Mouse (Mus musculus): ENCODE data around the gene Kansl2. TPM values are rescaled to one million over a fixed set of nuclear protein-coding genes. Genes with fewer than 3 reads are reported as not detected.

The Kansl2 gene
- polyA plus RNA-seq, 1 experiment from 2014 or later, result 142 TPM

- DNase-seq (ENCODE audit: low spot score) (no peak), ATAC-seq (ENCODE audit: insufficient read depth, low FRiP score, low TSS enrichment) (no peak)
- Histone ChIP-seq H3K4me2 (ENCODE audit: low read depth) (no peak overlapping the region), H3K9ac (ENCODE audit: low read length) (no peak overlapping the region), H3K36me3 (ENCODE audit: control insufficient read depth, insufficient read depth, low read length) (no peaks in the 10 kb centered on the region; the same call in 1 of the 2 replicates), H3K27me3 (ENCODE audit: control insufficient read depth, insufficient read depth, low read length) (no peaks in the 10 kb centered on the region), H3K27ac (ENCODE audit: low read depth, low read length) (no peak overlapping the region), H3K4me3 (ENCODE audit: low read depth, low read length) (no peak overlapping the region), H3K9me3 (ENCODE audit: control insufficient read depth, low read length) (no peaks in the 10 kb centered on the region), H3K4me1 (ENCODE audit: control insufficient read depth, insufficient read depth, low read length) (peaks cover 2% of the 10 kb centered on the region; the same call in 1 of the 2 replicates)
- 73% methylated on average over 8 of the region's 8 CpGs for WGBS
Observed at GRCm38 (mm10) chr15:98512232-98512631, 21.8 kb downstream of the Kansl2 start.

DNA sequence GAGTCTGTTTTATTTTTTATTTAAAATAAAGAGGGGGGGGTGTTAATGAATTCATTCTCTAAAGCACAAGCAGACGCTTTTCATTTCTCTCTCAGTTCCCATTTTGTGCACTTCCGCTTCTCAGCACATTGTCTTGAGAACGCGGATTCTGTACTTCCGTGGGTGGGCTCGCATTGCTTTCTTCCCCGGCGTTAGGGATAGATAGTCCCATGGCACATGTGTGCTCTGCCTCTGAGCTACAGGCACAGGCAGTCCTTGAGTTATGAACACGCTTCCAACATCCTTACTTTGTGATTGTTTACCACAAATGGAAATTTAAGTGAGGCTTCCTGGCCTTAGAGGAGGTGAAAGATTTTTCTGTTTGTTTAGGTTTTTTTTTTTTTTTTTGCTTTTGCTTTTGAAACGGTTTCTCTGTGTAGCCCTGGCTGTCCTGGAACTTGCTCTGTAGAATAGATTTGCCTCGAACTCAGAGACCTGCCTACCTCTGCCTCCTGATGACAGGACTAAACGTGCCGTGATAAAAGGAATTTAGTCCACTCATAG, 22.6 kb downstream of the Kansl2 start:
- Histone ChIP-seq H3K36me3 (ENCODE audit: control insufficient read depth, insufficient read depth, low read length) (no peaks in the 10 kb centered on the region; the same call in 1 of the 2 replicates), H3K4me3 (ENCODE audit: low read depth, low read length) (no peak overlapping the region), H3K27ac (ENCODE audit: low read depth, low read length) (no peak overlapping the region), H3K27me3 (ENCODE audit: control insufficient read depth, insufficient read depth, low read length) (no peaks in the 10 kb centered on the region), H3K9me3 (ENCODE audit: control insufficient read depth, low read length) (no peaks in the 10 kb centered on the region), H3K9ac (ENCODE audit: low read length) (no peak overlapping the region), H3K4me1 (ENCODE audit: control insufficient read depth, insufficient read depth, low read length) (peaks cover 2% of the 10 kb centered on the region; the same call in 1 of the 2 replicates), H3K4me2 (ENCODE audit: low read depth) (no peak overlapping the region)
- ATAC-seq (ENCODE audit: insufficient read depth, low FRiP score, low TSS enrichment), result no peak
- DNase-seq (ENCODE audit: low spot score), result no peak
- WGBS, result 74% methylated on average over 13 of the region's 13 CpGs

DNA sequence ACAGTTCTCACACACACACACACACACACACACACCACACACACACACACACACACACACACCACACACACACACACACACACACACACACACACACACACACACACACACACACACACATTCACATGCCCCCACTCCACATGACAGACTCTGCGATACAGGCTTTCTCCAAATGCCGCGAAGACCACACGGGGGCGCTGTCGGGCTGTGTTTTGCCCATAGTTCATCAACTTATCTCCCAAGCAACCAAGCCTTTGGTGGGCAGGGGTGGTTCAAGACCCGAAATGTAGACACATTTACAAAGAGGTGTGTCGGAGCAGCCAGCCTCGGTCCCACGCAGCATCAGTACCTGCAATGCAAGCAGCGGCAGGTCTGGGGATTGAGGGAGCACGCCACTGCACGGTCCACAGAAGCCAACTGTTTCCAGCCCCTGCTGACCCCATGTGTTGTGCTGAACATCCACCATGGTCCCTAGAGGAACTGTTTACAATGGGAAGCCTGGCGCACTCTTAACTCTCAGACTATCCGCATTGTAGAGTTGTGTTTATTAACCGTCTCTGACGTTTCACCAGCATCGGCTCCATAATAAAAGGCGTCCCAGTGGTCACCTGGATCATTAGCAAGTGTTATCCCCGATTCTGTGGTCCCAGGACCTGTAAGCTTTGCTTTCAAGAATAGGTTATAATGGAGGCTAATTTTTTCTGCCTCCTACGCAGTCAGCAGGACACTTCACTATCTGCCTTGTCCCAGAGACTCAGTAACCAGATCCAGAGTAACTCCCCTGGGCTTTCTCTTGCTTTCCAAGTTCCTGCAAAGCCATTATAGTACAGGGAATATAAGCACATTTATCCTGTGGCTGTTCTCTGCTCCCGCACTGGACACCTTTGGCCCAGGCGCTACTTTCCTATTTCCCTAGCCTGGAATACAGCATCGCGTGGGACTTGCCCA, 23.4 kb downstream of the Kansl2 start:
- peaks cover 2% of the 10 kb centered on the region; the same call in 1 of the 2 replicates for H3K4me1 ChIP-seq (ENCODE audit: control insufficient read depth, insufficient read depth, low read length)
- H3K9ac ChIP-seq (ENCODE audit: low read length), result no peak overlapping the region
- ATAC-seq (ENCODE audit: insufficient read depth, low FRiP score, low TSS enrichment) (no peak; the same call in 1 of the 2 replicates), DNase-seq (ENCODE audit: low spot score) (peak; percentile 85)
- no peaks in the 10 kb centered on the region; the same call in 1 of the 2 replicates for H3K36me3 ChIP-seq (ENCODE audit: control insufficient read depth, insufficient read depth, low read length)
- 31% methylated on average over 25 of the region's 25 CpGs for WGBS
- no peaks in the 10 kb centered on the region for H3K9me3 ChIP-seq (ENCODE audit: control insufficient read depth, low read length)
- no peak overlapping the region for H3K27ac ChIP-seq (ENCODE audit: low read depth, low read length)
- H3K27me3 ChIP-seq (ENCODE audit: control insufficient read depth, insufficient read depth, low read length), result no peaks in the 10 kb centered on the region
- H3K4me2 ChIP-seq (ENCODE audit: low read depth), result peak overlapping the region; percentile 33; the same call in 1 of the 2 replicates
- H3K4me3 ChIP-seq (ENCODE audit: low read depth, low read length), result no peak overlapping the region

GRCm38 (mm10) chr15:98509387-98509786, 24.7 kb downstream of the Kansl2 start:
- Histone ChIP-seq H3K27ac (ENCODE audit: low read depth, low read length) (no peak overlapping the region), H3K4me1 (ENCODE audit: control insufficient read depth, insufficient read depth, low read length) (peaks cover 2% of the 10 kb centered on the region; the same call in 1 of the 2 replicates), H3K27me3 (ENCODE audit: control insufficient read depth, insufficient read depth, low read length) (no peaks in the 10 kb centered on the region), H3K9me3 (ENCODE audit: control insufficient read depth, low read length) (no peaks in the 10 kb centered on the region), H3K9ac (ENCODE audit: low read length) (no peak overlapping the region), H3K4me3 (ENCODE audit: low read depth, low read length) (no peak overlapping the region), H3K36me3 (ENCODE audit: control insufficient read depth, insufficient read depth, low read length) (no peaks in the 10 kb centered on the region), H3K4me2 (ENCODE audit: low read depth) (no peak overlapping the region)
- no peak for ATAC-seq (ENCODE audit: insufficient read depth, low FRiP score, low TSS enrichment)
- DNase-seq (ENCODE audit: low spot score), result no peak
- WGBS, result 63% methylated on average over 2 of the region's 2 CpGs

GRCm38 (mm10) chr15:98507321-98507720, 26.7 kb downstream of the Kansl2 start:
- Histone ChIP-seq H3K36me3 (ENCODE audit: control insufficient read depth, insufficient read depth, low read length) (no peaks in the 10 kb centered on the region), H3K27ac (ENCODE audit: low read depth, low read length) (no peak overlapping the region), H3K4me1 (ENCODE audit: control insufficient read depth, insufficient read depth, low read length) (peaks cover 2% of the 10 kb centered on the region; the same call in 1 of the 2 replicates), H3K9me3 (ENCODE audit: control insufficient read depth, low read length) (no peaks in the 10 kb centered on the region), H3K27me3 (ENCODE audit: control insufficient read depth, insufficient read depth, low read length) (no peaks in the 10 kb centered on the region), H3K4me2 (ENCODE audit: low read depth) (no peak overlapping the region), H3K9ac (ENCODE audit: low read length) (no peak overlapping the region), H3K4me3 (ENCODE audit: low read depth, low read length) (no peak overlapping the region)
- DNase-seq (ENCODE audit: low spot score) (no peak), ATAC-seq (ENCODE audit: insufficient read depth, low FRiP score, low TSS enrichment) (no peak)
- WGBS, result 92% methylated on average over 6 of the region's 6 CpGs

GRCm38 (mm10) chr15:98506253-98506957, 27.7 kb downstream of the Kansl2 start:
- Histone ChIP-seq H3K9me3 (ENCODE audit: control insufficient read depth, low read length) (no peaks in the 10 kb centered on the region), H3K4me2 (ENCODE audit: low read depth) (no peak overlapping the region), H3K4me1 (ENCODE audit: control insufficient read depth, insufficient read depth, low read length) (peaks cover 2% of the 10 kb centered on the region; the same call in 1 of the 2 replicates), H3K36me3 (ENCODE audit: control insufficient read depth, insufficient read depth, low read length) (no peaks in the 10 kb centered on the region), H3K9ac (ENCODE audit: low read length) (no peak overlapping the region), H3K27ac (ENCODE audit: low read depth, low read length) (no peak overlapping the region), H3K4me3 (ENCODE audit: low read depth, low read length) (no peak overlapping the region), H3K27me3 (ENCODE audit: control insufficient read depth, insufficient read depth, low read length) (no peaks in the 10 kb centered on the region)
- DNase-seq (ENCODE audit: low spot score), result no peak
- 85% methylated on average over 9 of the region's 9 CpGs for WGBS
- ATAC-seq (ENCODE audit: insufficient read depth, low FRiP score, low TSS enrichment), result no peak

GRCm38 (mm10) chr15:98504514-98504913, 29.6 kb downstream of the Kansl2 start:
- no peak overlapping the region for H3K4me3 ChIP-seq (ENCODE audit: low read depth, low read length)
- H3K27ac ChIP-seq (ENCODE audit: low read depth, low read length), result no peak overlapping the region
- 12% methylated on average over 18 of the region's 18 CpGs for WGBS
- H3K9ac ChIP-seq (ENCODE audit: low read length), result no peak overlapping the region
- no peaks in the 10 kb centered on the region for H3K9me3 ChIP-seq (ENCODE audit: control insufficient read depth, low read length)
- H3K4me1 ChIP-seq (ENCODE audit: control insufficient read depth, insufficient read depth, low read length), result no peaks in the 10 kb centered on the region
- H3K4me2 ChIP-seq (ENCODE audit: low read depth), result no peak overlapping the region
- no peak for ATAC-seq (ENCODE audit: insufficient read depth, low FRiP score, low TSS enrichment)
- H3K27me3 ChIP-seq (ENCODE audit: control insufficient read depth, insufficient read depth, low read length), result no peaks in the 10 kb centered on the region
- no peaks in the 10 kb centered on the region for H3K36me3 ChIP-seq (ENCODE audit: control insufficient read depth, insufficient read depth, low read length)
- peak; percentile 73 for DNase-seq (ENCODE audit: low spot score)

GRCm38 (mm10) chr15:98503317-98503716, 30.7 kb downstream of the Kansl2 start:
- Histone ChIP-seq H3K4me2 (ENCODE audit: low read depth) (no peak overlapping the region), H3K4me3 (ENCODE audit: low read depth, low read length) (no peak overlapping the region), H3K27ac (ENCODE audit: low read depth, low read length) (no peak overlapping the region), H3K9me3 (ENCODE audit: control insufficient read depth, low read length) (no peaks in the 10 kb centered on the region), H3K36me3 (ENCODE audit: control insufficient read depth, insufficient read depth, low read length) (no peaks in the 10 kb centered on the region), H3K27me3 (ENCODE audit: control insufficient read depth, insufficient read depth, low read length) (no peaks in the 10 kb centered on the region), H3K9ac (ENCODE audit: low read length) (no peak overlapping the region), H3K4me1 (ENCODE audit: control insufficient read depth, insufficient read depth, low read length) (no peaks in the 10 kb centered on the region)
- WGBS, result 85% methylated on average over 3 of the region's 3 CpGs
- DNase-seq (ENCODE audit: low spot score) (no peak), ATAC-seq (ENCODE audit: insufficient read depth, low FRiP score, low TSS enrichment) (no peak)

Data from neural tube, embryonic 11.5 days (tissue).